Mouse (Mus musculus) right cerebral cortex, postnatal 4 days (tissue): Measurements from ENCODE around the gene Nfatc3.

Experiments used
- DNase-seq: peaks from one replicate; pipeline ENCODE4 v3.0.0-alpha.2; 2022

Nfatc3 gene

DNA sequence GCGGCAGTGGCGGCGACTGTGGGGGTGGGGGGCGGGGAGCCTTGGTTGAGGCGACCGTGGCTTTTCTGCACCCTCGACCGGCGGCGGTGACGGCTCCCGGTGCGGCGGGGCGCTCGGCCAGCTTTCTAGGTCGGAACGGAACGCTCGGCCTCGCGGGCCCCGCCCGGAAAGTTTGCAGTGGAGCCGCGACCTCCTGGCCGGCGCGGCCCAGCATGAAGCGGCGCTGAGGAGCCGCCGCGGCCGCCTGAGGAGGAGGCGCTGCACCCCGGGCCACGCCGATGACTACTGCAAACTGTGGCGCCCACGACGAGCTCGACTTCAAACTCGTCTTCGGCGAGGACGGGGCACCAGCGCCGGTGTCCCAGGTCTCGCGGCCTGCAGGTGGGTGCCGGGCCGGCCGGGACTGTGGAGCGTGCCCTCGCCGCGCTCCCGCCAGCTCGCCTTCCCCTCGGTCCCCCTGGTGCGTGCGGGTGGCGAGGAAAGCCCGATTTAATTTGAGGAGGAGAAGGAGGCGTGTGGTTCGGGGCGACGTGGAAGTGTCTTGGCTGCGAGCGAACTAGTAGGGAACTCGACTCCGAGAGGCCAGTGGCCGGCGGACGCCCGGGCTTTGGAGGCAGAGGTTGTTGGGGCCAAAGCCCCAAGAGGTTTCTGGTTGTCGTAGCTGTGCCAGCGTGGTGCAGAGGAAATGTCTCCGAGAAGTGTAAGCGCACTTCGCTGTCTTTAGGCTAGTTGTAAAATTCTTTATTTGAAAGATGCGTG, 1.2 kb downstream of the Nfatc3 start:
- DNase-seq: no peak

DNA sequence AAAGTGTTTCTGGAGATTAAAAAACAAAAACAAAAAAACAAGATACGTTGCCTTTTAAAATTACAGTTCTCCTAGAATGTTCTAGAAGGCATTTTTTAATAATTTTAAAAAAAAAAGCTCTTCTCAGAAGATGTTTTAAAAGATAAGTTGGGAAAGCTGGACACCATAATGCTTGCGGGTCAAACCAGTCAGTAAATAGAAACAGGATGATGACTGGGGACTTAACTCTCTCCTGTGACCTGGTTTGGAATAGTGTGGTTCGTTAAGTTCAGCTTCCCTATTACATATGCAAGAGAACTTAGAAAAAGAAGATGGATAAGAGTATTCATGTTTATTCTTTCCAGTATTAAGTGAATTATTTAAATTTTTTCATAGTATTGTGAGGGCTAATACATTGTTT, 1.9 kb downstream of the Nfatc3 start:
- DNase-seq: no peak

- DNase-seq: no peak
Observed at GRCm38 (mm10) chr8:106061686-106062085, 3.0 kb downstream of the Nfatc3 start.

GRCm38 (mm10) chr8:106063046-106063445, 4.4 kb downstream of the Nfatc3 start:
- DNase-seq: no peak

- no peak for DNase-seq
Observed at GRCm38 (mm10) chr8:106066721-106067120, 8.1 kb downstream of the Nfatc3 start.

GRCm38 (mm10) chr8:106069565-106069964, 10.9 kb downstream of the Nfatc3 start:
- DNase-seq: no peak

DNA sequence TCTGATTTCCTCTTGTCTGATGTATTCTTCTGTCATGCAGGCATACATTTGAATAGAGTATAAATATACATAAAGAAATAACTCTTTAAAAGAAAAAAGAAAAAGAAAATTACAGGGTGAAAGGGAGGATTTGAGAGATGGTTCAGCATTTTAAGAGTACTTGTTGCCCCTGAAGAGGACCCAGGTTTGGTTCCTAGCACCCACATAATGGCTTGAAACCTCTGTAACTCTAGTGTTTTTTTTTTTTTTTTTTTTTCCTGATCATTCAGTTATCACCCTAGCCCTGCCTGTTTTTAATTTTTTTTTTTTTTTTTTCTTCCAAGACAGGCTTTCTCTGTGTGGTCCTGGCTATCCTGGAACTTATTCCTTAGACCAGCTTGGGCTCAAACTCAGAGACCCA, 13.5 kb downstream of the Nfatc3 start:
- no peak for DNase-seq

DNA sequence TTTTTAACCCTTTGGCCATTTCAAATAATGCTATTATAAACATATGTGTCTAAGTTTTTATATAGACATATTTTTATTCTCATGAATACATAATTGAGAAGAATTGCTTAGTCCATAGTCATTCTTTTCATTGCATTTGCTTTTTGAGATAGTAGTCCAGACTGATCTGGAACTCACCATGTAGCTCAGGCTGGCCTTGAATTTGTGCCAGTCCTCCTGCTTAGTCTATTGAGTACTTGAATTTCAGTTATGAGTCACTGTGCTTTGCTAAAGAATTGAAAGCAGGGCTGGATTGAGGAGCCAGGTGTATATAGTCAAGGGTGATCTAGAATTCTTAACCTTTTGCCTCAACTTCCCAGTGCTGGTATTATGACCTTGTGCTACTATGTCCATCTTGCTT, 15.6 kb downstream of the Nfatc3 start:
- no peak for DNase-seq

- no peak for DNase-seq
Observed at GRCm38 (mm10) chr8:106074659-106075058, 16.0 kb downstream of the Nfatc3 start.

- DNase-seq: peak; percentile 19
Observed at GRCm38 (mm10) chr8:106075161-106075862, 16.7 kb downstream of the Nfatc3 start.

DNA sequence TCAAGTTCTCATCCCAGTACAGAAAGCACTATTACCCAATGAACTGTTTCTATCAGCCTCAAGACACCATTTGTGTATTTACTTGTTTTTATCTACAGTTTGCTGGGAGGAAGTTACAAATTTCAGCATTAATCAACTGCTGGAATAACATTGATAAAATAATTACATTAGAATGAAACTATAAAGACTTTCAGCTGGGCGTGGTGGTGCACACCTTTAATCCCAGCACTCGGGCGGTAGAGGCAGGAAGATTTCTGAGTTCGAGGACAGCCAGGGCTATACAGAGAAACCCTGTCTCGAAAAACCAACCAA, 17.2 kb downstream of the Nfatc3 start:
- DNase-seq: no peak

DNA sequence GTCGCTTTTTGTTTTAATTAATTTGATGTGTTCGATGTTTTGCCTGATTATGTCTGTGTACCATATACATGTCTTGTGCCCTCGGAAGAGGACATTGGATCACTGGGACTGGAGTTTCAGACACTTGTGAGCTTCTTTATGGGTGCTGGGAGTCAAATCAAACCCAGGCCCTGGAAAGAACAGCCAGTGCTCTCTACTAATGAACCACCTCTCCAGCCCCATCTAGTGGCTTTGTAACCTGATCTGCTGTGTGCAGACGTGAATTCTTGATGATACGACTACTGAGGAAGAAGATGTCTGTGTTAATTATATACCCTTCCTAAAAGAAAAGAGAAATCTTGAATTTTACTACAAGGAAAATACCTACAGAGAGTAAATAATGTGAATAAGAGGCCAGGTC, 18.0 kb downstream of the Nfatc3 start:
- no peak for DNase-seq

- DNase-seq: no peak
Observed at GRCm38 (mm10) chr8:106077452-106078067, 18.9 kb downstream of the Nfatc3 start.

GRCm38 (mm10) chr8:106102321-106102720, 43.7 kb downstream of the Nfatc3 start:
- no peak for DNase-seq

DNA sequence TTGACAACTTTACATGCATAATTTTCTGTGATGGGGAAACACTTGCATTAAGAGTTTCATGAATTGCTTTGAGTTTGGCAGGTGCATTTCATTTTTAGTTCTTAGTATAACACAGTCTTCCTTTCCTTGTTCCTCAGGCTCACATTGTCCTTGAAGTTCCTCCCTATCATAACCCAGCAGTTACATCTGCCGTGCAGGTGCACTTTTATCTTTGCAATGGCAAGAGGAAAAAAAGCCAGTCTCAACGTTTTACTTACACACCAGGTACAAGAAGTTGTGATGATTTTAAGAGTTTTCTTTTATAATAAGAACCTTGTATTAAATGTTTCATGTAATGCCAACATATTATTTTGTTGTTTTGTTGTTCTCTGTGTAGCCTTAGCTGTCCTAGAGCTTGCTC, 45.2 kb downstream of the Nfatc3 start:
- DNase-seq: no peak

GRCm38 (mm10) chr8:106106193-106106592, 47.6 kb downstream of the Nfatc3 start:
- no peak for DNase-seq

DNA sequence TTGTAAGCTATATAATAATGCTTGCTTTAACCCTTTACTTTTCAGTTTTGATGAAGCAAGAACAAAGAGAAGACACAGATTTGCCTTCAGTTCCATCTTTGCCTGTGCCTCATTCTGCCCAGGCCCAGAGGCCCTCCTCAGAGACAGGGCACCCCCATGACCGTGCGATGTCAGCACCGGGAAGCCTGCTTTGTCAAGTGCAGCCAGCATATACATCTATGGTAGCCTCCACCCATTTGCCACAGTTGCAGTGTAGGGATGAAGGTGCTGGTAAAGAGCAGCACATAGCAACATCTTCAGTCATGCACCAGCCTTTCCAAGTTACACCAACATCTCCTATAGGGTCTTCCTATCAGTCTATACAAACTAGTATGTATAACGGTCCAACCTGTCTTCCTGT, 49.4 kb downstream of the Nfatc3 start:
- no peak for DNase-seq

DNA sequence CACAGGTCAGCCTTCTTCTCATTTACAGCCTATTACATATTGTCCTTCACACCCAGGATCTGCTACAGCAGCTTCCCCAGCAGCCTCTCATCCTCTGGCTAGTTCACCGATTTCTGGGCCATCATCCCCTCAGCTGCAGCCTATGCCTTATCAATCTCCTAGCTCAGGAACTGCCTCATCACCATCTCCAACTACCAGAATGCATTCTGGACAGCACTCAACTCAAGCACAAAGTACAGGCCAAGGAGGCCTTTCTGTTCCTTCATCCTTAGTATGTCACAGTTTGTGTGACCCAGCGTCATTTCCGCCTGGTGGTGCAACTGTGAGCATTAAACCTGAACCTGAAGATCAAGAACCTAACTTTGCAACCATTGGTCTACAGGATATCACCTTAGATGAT, 50.1 kb downstream of the Nfatc3 start:
- DNase-seq: no peak

DNA sequence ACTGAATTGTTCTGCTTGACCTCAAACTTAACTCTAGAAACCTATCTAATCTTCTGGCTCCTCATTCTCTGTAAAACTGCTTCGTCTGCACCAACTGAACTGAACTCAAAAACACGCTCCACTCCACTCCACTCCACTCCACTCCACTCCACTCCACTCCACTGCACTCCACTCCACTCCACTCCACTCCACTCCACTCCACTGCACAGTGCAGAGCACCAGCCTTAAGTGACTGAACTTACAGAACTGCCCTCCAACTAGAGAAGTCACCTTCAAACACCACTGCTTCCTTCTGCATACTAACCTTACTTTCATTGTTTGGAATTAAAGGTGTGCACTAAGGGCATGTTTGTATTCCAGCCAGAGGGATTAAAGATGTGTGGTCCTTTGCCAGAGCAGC, 53.4 kb downstream of the Nfatc3 start:
- no peak for DNase-seq

DNA sequence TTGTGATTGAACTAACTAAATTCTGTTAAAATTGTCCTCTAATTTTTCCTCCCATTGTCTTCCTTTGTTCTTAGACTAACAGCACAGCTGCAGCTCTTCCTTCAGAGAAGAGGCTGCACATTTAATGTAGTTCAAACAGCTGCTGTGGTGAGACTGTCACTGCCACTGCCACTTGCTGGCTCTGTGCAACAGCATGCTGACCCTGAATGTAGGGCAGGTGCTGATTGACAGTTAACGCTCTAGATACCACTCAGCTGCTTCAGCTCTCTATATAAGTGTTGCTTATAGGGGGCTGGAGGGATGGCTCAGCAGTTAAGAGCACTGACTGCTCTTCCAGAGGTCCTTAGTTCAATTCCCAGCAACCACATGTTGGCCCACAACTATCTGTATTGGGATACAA, 53.9 kb downstream of the Nfatc3 start:
- DNase-seq: no peak

DNA sequence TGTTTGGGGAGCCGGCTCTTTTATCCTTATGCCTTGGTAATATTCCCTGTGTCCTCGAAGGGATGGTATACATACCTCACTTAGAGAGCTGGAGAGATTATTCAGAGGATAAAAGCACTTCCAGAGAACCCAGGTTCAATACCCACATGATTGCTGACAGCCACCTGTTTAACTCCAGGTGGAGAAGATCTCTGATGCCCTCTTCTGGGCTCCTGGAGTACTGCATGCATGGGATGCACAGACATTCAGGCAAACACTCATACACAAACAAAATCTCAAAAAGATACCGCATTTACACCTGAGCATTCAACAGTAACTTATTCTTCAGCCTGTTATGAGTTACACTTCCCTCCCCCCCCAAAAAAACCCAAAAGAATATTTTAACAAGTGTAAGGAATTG, 57.3 kb downstream of the Nfatc3 start:
- DNase-seq: peak; percentile 51

DNA sequence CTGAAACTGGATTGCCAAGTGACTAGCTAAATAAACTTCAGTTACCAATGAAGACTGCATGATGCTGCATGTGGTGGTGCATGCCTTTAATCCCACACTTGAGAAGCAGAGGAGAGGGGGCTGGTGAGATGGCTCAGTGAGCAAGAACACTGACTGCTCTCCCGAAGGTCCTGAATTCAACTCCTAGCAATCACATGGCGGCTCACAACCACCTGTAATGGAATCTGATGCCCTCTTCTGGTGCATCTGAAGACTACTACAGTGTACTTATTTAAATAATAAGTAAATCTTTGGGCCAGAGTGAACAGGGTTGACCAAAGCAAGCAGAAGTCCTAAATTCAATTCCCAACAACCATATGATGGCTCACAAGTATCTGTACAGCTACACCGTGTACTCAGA, 64.8 kb downstream of the Nfatc3 start:
- no peak for DNase-seq

DNA sequence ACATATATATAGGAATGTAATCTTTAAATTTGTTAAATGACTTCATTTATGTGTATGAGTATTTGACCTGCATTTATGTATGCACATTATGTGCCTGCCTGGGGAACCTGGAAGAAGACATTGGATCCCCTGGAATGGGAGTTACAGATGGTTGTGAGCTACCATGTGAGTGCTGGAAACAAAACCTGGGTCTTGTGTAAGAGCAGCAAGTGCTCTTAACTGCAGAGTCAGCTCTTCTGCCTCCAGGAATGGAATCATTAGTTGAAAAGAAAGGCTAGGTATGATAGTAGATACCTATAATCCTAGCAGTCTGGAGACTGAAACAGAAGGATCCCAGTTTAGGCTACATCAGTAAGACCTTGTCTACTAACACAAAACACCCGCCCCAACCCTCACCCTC, 67.4 kb downstream of the Nfatc3 start:
- no peak for DNase-seq

DNA sequence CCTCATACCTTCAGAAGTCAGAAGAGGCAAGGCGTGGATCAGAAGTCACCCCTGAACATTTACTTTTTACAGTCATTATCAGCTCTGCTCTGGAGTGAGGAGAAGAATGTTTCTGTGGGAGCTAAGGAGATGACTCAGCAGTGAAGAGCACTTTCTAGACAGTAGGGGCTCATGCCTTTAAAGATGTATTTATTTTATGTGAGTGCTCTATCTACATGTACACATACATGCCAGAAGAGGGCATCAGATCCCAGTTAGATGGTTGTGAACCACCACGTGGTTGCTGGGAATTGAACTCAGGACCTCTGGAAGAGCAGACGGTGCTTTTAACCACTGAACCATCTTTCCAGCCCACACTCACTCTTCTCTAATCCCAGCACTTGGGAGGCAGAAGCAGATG, 68.4 kb downstream of the Nfatc3 start:
- DNase-seq: no peak
